Mouse (Mus musculus) kidney, adult 2 months (tissue): ENCODE measurements at regions not wholly inside any gene's neighbourhood (a gene's known extent, or its start where the extent isn't known, plus 50 kb on each side); places are given as distances from the start of the nearest gene placed in this dataset.

Experiments
- DNase-seq: peaks from one replicate; pipeline ENCODE4 v3.0.0; 2021
- H3K27ac ChIP-seq: fragments of 200-500 bp; 2 replicates; pipeline ENCODE4 v1.5.1; 2012; ENCODE audit warnings: low read depth, low read length, control low read depth, inconsistent platforms; ENCODE audit not compliant: insufficient read depth
- H3K27me3 ChIP-seq: fragments of 200-500 bp; replicated peaks from 2 replicates; pipeline ENCODE4 v1.6.1; 2012; ENCODE audit warnings: mild to moderate bottlenecking, moderate library complexity, low read length, inconsistent platforms; ENCODE audit not compliant: control insufficient read depth, insufficient read depth
- H3K36me3 ChIP-seq: fragments of 200-500 bp; 2 replicates; pipeline ENCODE4 v1.6.1; 2012; ENCODE audit warnings: mild to moderate bottlenecking, moderate library complexity, low read length, inconsistent platforms; ENCODE audit not compliant: control insufficient read depth, insufficient read depth
- H3K4me1 ChIP-seq: fragments of 200-500 bp; 2 replicates; pipeline ENCODE4 v1.6.1; 2011; ENCODE audit warnings: low read length; ENCODE audit not compliant: control insufficient read depth, insufficient read depth
- H3K4me3 ChIP-seq: fragments of 200-500 bp; 2 replicates; pipeline ENCODE4 v1.5.1; 2011; ENCODE audit warnings: mild to moderate bottlenecking, low read depth, low read length, control low read depth; ENCODE audit not compliant: insufficient read depth
- CTCF ChIP-seq: fragments of 200-500 bp; conservative IDR thresholded peaks from 2 replicates; pipeline ENCODE4 v1.5.1; 2011; ENCODE audit warnings: low read depth, mild to moderate bottlenecking, control low read depth, low read length, moderate library complexity, mixed read lengths; ENCODE audit not compliant: insufficient read depth, insufficient read length
- POLR2A ChIP-seq: fragments of 200-500 bp; IDR thresholded peaks from one replicate; pipeline ENCODE4 v1.6.1; 2011; ENCODE audit warnings: low read depth, low read length, control low read depth
- WGBS: fragments of 180-500 bp; shearing (Covaris S2); methylation state at CpG from one replicate; pipeline ENCODE4 v1.1.7; 2018; 5-methylcytosine and 5-hydroxymethylcytosine counted together

DNA sequence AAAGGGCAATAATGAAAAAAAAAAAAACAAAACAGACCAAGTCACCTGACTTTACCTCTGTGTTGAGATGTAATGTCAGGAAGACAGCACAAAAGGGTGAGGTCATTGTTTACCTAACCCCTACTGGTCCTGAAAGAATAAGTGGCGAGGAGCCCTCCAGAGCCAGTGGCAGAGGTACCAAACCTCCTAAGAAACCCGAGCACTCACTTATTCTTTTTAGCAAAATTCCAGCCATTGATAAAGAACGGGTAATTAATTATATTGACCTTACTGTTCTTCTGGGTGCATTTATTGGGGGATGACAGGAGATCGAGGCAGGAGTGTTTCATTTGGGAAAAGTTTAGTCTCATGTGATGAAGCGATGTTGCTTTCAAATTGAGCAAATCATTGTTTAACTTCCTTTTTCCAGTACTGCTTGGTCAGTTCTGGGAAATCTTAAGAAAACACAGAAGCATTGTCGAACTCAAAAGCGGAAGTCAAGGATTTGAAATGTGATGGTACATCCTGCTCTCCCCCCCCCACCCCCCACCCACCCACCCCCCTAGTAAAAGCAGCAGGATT is 56.8 kb upstream of the Klf6 start:
- TF ChIP-seq POLR2A (no peak), CTCF (no peak)
- no peaks in the 10 kb centered on the region for H3K36me3 ChIP-seq
- DNase-seq, result peak; percentile 64
- no peaks in the 10 kb centered on the region for H3K27me3 ChIP-seq
- H3K4me3 ChIP-seq, result no peak overlapping the region
- peak overlapping the region; percentile 100 for H3K27ac ChIP-seq
- H3K4me1 ChIP-seq, result peaks cover 20% of the 10 kb centered on the region
- 18% methylated on average over 7 of the region's 7 CpGs for WGBS

DNA sequence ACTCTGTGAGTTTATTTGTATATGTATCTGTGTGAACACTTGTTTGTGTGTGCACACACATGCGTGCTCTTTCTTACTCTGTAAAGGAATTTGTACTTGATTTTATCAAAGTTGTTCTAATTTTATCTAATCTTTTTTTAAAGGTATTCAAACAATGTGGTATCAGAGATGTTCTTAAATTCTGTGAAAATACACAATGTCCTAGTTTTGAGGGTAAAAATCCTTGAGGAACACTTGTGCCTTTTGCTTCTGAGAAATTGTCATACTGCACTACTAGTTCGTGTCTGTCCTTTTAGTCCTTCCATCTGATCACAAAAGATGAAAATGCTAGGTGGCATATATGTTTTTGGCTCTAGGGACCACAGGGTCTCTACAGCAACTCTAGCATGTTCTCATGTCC is 52.9 kb upstream of the Klf6 start:
- no peaks in the 10 kb centered on the region for H3K36me3 ChIP-seq
- H3K27ac ChIP-seq, result no peak overlapping the region
- WGBS, result 87% methylated on average over 2 of the region's 2 CpGs
- peaks cover 14% of the 10 kb centered on the region; the same call in 1 of the 2 replicates for H3K4me1 ChIP-seq
- no peak for DNase-seq
- H3K27me3 ChIP-seq, result no peaks in the 10 kb centered on the region
- TF ChIP-seq CTCF, result no peak
- TF ChIP-seq POLR2A, result no peak
- H3K4me3 ChIP-seq, result no peak overlapping the region
